Mouse (Mus musculus) heart, postnatal 0 days (tissue): Measurements from ENCODE around the gene Olfr1513. TPM values are rescaled to one million over a fixed set of nuclear protein-coding genes. Genes with fewer than 3 reads are reported as not detected.
"Not testable (repeated sequence)": the region's sequence is repeated elsewhere in the genome, so short reads cannot be mapped to it uniquely, and the experiment has no call there.

Source experiments
- ATAC-seq: fragments of 200-750 bp; cut with Nextera tagmentation; 2 replicates; pipeline ENCODE4 v1.8.0; 2017; ENCODE audit warnings: low read depth, moderate number of reproducible peaks, moderate library complexity; ENCODE audit not compliant: insufficient read depth
- DNase-seq: peaks from one replicate; pipeline ENCODE4 v3.0.0-alpha.2; 2016; ENCODE audit warnings: low spot score
- H3K27ac ChIP-seq: fragments of 300-500 bp; sonication (generic); 2 replicates; pipeline ENCODE4 v1.5.1; 2014; ENCODE audit warnings: low read depth, mild to moderate bottlenecking
- H3K27me3 ChIP-seq: fragments of 300-500 bp; sonication (generic); 2 replicates; pipeline ENCODE4 v1.6.1; 2014; ENCODE audit warnings: low read length, mixed read lengths; ENCODE audit not compliant: control insufficient read depth, insufficient read depth
- H3K36me3 ChIP-seq: fragments of 300-500 bp; sonication (generic); replicated peaks from 2 replicates; pipeline ENCODE4 v1.6.1; 2014; ENCODE audit warnings: low read length, mixed read lengths; ENCODE audit not compliant: control insufficient read depth, insufficient read depth
- H3K4me1 ChIP-seq: fragments of 300-500 bp; sonication (generic); 2 replicates; pipeline ENCODE4 v1.6.1; 2014; ENCODE audit warnings: antibody characterized with exemption; ENCODE audit not compliant: control insufficient read depth, insufficient read depth
- H3K4me2 ChIP-seq: fragments of 300-500 bp; sonication (generic); 2 replicates; pipeline ENCODE4 v1.6.1; 2014; ENCODE audit warnings: low read depth, mild to moderate bottlenecking, low read length, moderate library complexity
- H3K4me3 ChIP-seq: fragments of 300-500 bp; sonication (generic); 2 replicates; pipeline ENCODE4 v1.5.1; 2014; ENCODE audit warnings: low read depth, low read length
- H3K9ac ChIP-seq: fragments of 300-500 bp; sonication (generic); replicated peaks from 2 replicates; pipeline ENCODE4 v1.6.1; 2014; ENCODE audit warnings: low read depth, low read length, mixed read lengths
- H3K9me3 ChIP-seq: fragments of 300-500 bp; sonication (generic); replicated peaks from 2 replicates; pipeline ENCODE4 v1.6.1; 2016; ENCODE audit warnings: low read length; ENCODE audit not compliant: control insufficient read depth
- CTCF ChIP-seq: IDR thresholded peaks from 2 replicates; pipeline ENCODE4 v1.5.1; 2016; ENCODE audit warnings: antibody characterized with exemption, control low read depth, low read depth
- EP300 ChIP-seq: IDR thresholded peaks from 2 replicates; pipeline ENCODE4 v1.6.1; 2016; ENCODE audit warnings: antibody characterized with exemption, low read depth
- WGBS: fragments of 180-500 bp; shearing (Covaris S2); extraction: QIAGEN DNeasy Blood & Tissue Kit; methylation state at CpG from one replicate; pipeline ENCODE4 v1.1.7; 2014; 5-methylcytosine and 5-hydroxymethylcytosine counted together
- polyA plus RNA-seq: library from polyadenylated mRNA; unstranded; fragments of >200 nt; fragmentation: Nextera tagmentation; extraction: Ambion mirVana; gene quantifications from 2 replicates; pipeline ENCODE4 v1.2.1, GENCODE M21; 2015
- total RNA-seq: library from RNA; depleted of rRNA; stranded (reverse); fragments of >200 nt; gene quantifications from 2 replicates; pipeline ENCODE4 v1.2.3, GENCODE M21; 2014; ENCODE audit warnings: low replicate concordance; rRNA removed

Olfr1513 gene
- not detected in 2 replicates for total RNA-seq
- polyA plus RNA-seq = not detected in 2 replicates

GRCm38 (mm10) chr14:52356308-52356707, at the start of gene Olfr1513:
Olfr1513 (minus strand) TSS chr14:52356408.
- no peak within 1 kb of the TSS for H3K4me3 ChIP-seq
- ATAC-seq = no peak
- H3K4me1 ChIP-seq = no peaks in the 10 kb centered on the region
- H3K9ac ChIP-seq = no peak within 1 kb of the TSS
- no peak for DNase-seq
- TF ChIP-seq EP300 = no peak
- H3K27ac ChIP-seq = no peak within 1 kb of the TSS
- 62% methylated on average over 4 of the region's 4 CpGs for WGBS
- no peaks in the 10 kb centered on the region for H3K27me3 ChIP-seq
- no peaks in the 10 kb centered on the region for H3K9me3 ChIP-seq
- H3K4me2 ChIP-seq = no peak within 1 kb of the TSS
- H3K36me3 ChIP-seq = no peaks in the 10 kb centered on the region

- Histone ChIP-seq H3K4me3 (no peak within 1 kb of the TSS), H3K9ac (no peak within 1 kb of the TSS), H3K27me3 (no peaks in the 10 kb centered on the region), H3K4me2 (no peak within 1 kb of the TSS), H3K27ac (no peak within 1 kb of the TSS), H3K9me3 (no peaks in the 10 kb centered on the region), H3K36me3 (no peaks in the 10 kb centered on the region), H3K4me1 (no peaks in the 10 kb centered on the region)
- no peak for DNase-seq
- 66% methylated on average over 4 of the region's 4 CpGs for WGBS
- TF ChIP-seq EP300 = no peak
- no peak for ATAC-seq
Measured at GRCm38 (mm10) chr14:52397279-52397678, 41.1 kb upstream of the Olfr1513 start, which contains the start of gene Olfr1511. Olfr1511 (minus strand) TSS chr14:52397379.

- peak; percentile 44; the same call in 1 of the 2 replicates for ATAC-seq
- not testable (repeated sequence) for H3K4me3 ChIP-seq, H3K9me3 ChIP-seq, H3K4me2 ChIP-seq, H3K27ac ChIP-seq, H3K36me3 ChIP-seq, H3K27me3 ChIP-seq, H3K9ac ChIP-seq, DNase-seq, H3K4me1 ChIP-seq
- 67% methylated on average over 8 of the region's 9 CpGs for WGBS
Measured at GRCm38 (mm10) chr14:52390084-52390848, 34.1 kb upstream of the Olfr1513 start.

GRCm38 (mm10) chr14:52379068-52379467, 22.9 kb upstream of the Olfr1513 start, which contains the start of gene Olfr1512:
Olfr1512 (minus strand) TSS chr14:52379168.
- WGBS = 64% methylated on average over 2 of the region's 2 CpGs
- no peak for TF ChIP-seq EP300
- TF ChIP-seq CTCF = no peak
- no peak within 1 kb of the TSS for H3K27ac ChIP-seq
- no peaks in the 10 kb centered on the region for H3K9me3 ChIP-seq
- H3K4me3 ChIP-seq = no peak within 1 kb of the TSS
- ATAC-seq (no peak), DNase-seq (no peak)
- H3K36me3 ChIP-seq = no peaks in the 10 kb centered on the region
- H3K4me2 ChIP-seq = no peak within 1 kb of the TSS
- no peak within 1 kb of the TSS for H3K9ac ChIP-seq
- no peaks in the 10 kb centered on the region for H3K27me3 ChIP-seq
- H3K4me1 ChIP-seq = no peaks in the 10 kb centered on the region

GRCm38 (mm10) chr14:52368741-52369140, 12.5 kb upstream of the Olfr1513 start:
- no peak for ATAC-seq
- TF ChIP-seq EP300 = no peak
- no peak for TF ChIP-seq CTCF
- Histone ChIP-seq H3K36me3 (no peaks in the 10 kb centered on the region), H3K4me2 (no peak overlapping the region), H3K27ac (no peak overlapping the region), H3K4me1 (no peaks in the 10 kb centered on the region), H3K4me3 (no peak overlapping the region), H3K27me3 (no peaks in the 10 kb centered on the region), H3K9me3 (no peaks in the 10 kb centered on the region), H3K9ac (no peak overlapping the region)
- 72% methylated on average over 3 of the region's 3 CpGs for WGBS
- DNase-seq = no peak

GRCm38 (mm10) chr14:52339512-52339852, 16.7 kb downstream of the Olfr1513 start:
- DNase-seq (no peak), ATAC-seq (no peak)
- TF ChIP-seq CTCF (no peak), EP300 (no peak)
- H3K27ac ChIP-seq = no peak overlapping the region
- no peak overlapping the region for H3K4me2 ChIP-seq
- no peaks in the 10 kb centered on the region; the same call in 1 of the 2 replicates for H3K27me3 ChIP-seq
- no peak overlapping the region for H3K9ac ChIP-seq
- no peaks in the 10 kb centered on the region for H3K4me1 ChIP-seq
- no peaks in the 10 kb centered on the region; the same call in 1 of the 2 replicates for H3K9me3 ChIP-seq
- H3K36me3 ChIP-seq = no peaks in the 10 kb centered on the region
- 65% methylated on average over 6 of the region's 6 CpGs for WGBS
- H3K4me3 ChIP-seq = no peak overlapping the region
